31 mouse cellular contexts compared by ENCODE assay signal in the genomic region with DNA sequence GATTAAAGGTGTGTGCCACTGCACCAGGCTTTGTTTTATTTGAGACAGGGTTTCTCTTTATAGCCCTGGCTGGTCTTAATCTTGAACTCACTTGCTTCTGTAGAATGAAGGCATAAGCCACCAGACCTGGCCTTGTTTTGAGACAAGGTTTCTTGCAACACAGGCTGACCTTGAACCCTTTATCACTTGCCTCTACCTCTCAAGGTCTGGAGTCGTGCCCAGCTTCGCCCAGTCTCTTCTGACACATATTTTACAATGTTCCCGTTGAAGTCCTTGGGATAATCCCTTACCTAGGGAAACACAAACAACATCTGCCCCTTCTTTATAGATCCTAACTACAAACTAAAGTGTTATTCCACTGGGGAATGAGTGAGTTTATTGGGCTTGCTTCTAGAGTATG. TPM values are rescaled to one million over a fixed set of nuclear protein-coding genes. Genes with fewer than 3 reads are reported as not detected.
DNase-seq lines count a peak whose midpoint lies in the region; ATAC-seq lines count a peak whose summit lies in the region.
"Had no signal": no experiment of that assay in that cellular context is flagged by ENCODE, and none has a peak within 500 bp of the region (broad histone marks: within the 10 kb centered on the region; RNA-seq: fewer than 3 reads in every experiment).

No protein-coding gene starts in this region.

- H3K27ac ChIP-seq in brown adipose tissue, adult 24 weeks (replicated peaks; ENCODE audit: low read depth, low read length) = peak overlapping the region; percentile 52
- H3K27ac ChIP-seq: heart, embryonic 15.5 days; kidney, embryonic 15.5 days; liver, embryonic 14.5 days; neural tube, embryonic 15.5 days had no signal

- no peak overlapping the region for H3K4me3 ChIP-seq in brown adipose tissue, adult 24 weeks (ENCODE audit: insufficient read depth, low read depth, low read length)
- H3K4me3 ChIP-seq: erythroblast, embryonic 14.5 days; heart, embryonic 15.5 days; kidney, embryonic 15.5 days; neural tube, embryonic 15.5 days had no signal

- DNase-seq in ovary, postnatal 36 days (ENCODE audit: low spot score) = peak; percentile 59
- DNase-seq in ovary, postnatal 14 days (ENCODE audit: low spot score) = no peak
- peak; percentile 88 for DNase-seq in adrenal gland, adult 8-10 months
- DNase-seq in cerebellum, postnatal 36 days = no peak
- no peak for DNase-seq in urinary bladder, postnatal 10 days (ENCODE audit: low spot score)
- DNase-seq: cerebellum, adult 11-12 months; cerebellum, adult 9-11 months; gastrocnemius, postnatal 36 days; kidney, adult 18-20 months; kidney, postnatal 4 days; layer of hippocampus, postnatal 36 days; left cerebral cortex, postnatal 4 days; lung, adult 2 months; lung, postnatal 10 days; midbrain, embryonic 14.5 days; thymus, adult 18-20 months; thymus, postnatal 25 days had no signal

- no peak for ATAC-seq in erythroid progenitor cell, adult 5-6 weeks (replicated peaks; ENCODE audit: low FRiP score, poor library complexity, severe bottlenecking)
- ATAC-seq: activated CD4-positive, CD25-positive, alpha-beta regulatory T cell, adult 4 months; forebrain, embryonic 14.5 days; hindbrain, embryonic 16.5 days had no signal

- H3K4me1 ChIP-seq in brown adipose tissue, adult 24 weeks (ENCODE audit: control insufficient read depth, insufficient read depth, insufficient read length, low read length) = no peaks in the 10 kb centered on the region; the same call in 1 of the 2 replicates

RNA-seq across cellular contexts. Expression of a gene that starts 12.3 kb away (rescaled TPM):
- under 1 TPM; 0.17 to 0.48 (median 0.35) TPM for total RNA-seq in adrenal gland, adult 8-10 months (2022)
- 0.96 TPM in 1 of 2 replicates, not detected in the other for polyA plus RNA-seq in brown adipose tissue, adult 24 weeks (2012; ENCODE audit: insufficient read depth, insufficient read length, missing spikeins)
- total RNA-seq in erythroid progenitor cell, adult 5-6 weeks (2015; ENCODE audit: low replicate concordance) = not detected in 2 replicates
- total RNA-seq in erythroid progenitor cell, adult 5-6 weeks (2017; ENCODE audit: low replicate concordance) = not detected in 2 replicates
- total RNA-seq: CH12.LX; common myeloid progenitor, adult 5-6 weeks; gastrocnemius, adult 18-20 months; gastrocnemius, postnatal 36 days; heart, adult 8-10 months had no signal
- polyA plus RNA-seq: activated CD4-positive, CD25-positive, alpha-beta regulatory T cell, adult 4 months; erythroblast, embryonic 14.5 days had no signal

RNA-seq across cellular contexts. Expression of a gene that starts 19.9 kb away (rescaled TPM):
- total RNA-seq in adrenal gland, adult 8-10 months (2022) = 100 to 1,000 TPM; 123 to 159 (median 148) TPM
- 110 and 120 TPM in 2 replicates for polyA plus RNA-seq in brown adipose tissue, adult 24 weeks (2012; ENCODE audit: insufficient read depth, insufficient read length, missing spikeins)
- total RNA-seq in erythroid progenitor cell, adult 5-6 weeks (2015; ENCODE audit: low replicate concordance) = 71.0 and 90.1 TPM in 2 replicates
- 29.3 and 32.2 TPM in 2 replicates for total RNA-seq in erythroid progenitor cell, adult 5-6 weeks (2017; ENCODE audit: low replicate concordance)

RNA-seq across cellular contexts. Expression of a gene that starts 58.1 kb away (rescaled TPM):
- 100 to 1,000 TPM in 2 of 4 experiments, 10 to 100 TPM in 2; 75.8 to 118 (median 94.2) TPM for total RNA-seq in adrenal gland, adult 8-10 months (2022)
- polyA plus RNA-seq in brown adipose tissue, adult 24 weeks (2012; ENCODE audit: insufficient read depth, insufficient read length, missing spikeins) = 35.0 and 38.9 TPM in 2 replicates
- 121 and 126 TPM in 2 replicates for total RNA-seq in erythroid progenitor cell, adult 5-6 weeks (2015; ENCODE audit: low replicate concordance)
- 137 and 170 TPM in 2 replicates for total RNA-seq in erythroid progenitor cell, adult 5-6 weeks (2017; ENCODE audit: low replicate concordance)

Comparison
In these comparisons a context has a peak if more than half of its experiments do, and no peak if none do; other contexts are left out.
1. DNase-seq: peak in ovary, postnatal 36 days (single experiment) and adrenal gland, adult 8-10 months (single experiment); none in ovary, postnatal 14 days (single experiment), cerebellum, postnatal 36 days (0 of 2) and urinary bladder, postnatal 10 days (single experiment).